Mouse (Mus musculus) testis, adult 2 months (tissue): Measurements from ENCODE around the gene Cxcl2.

ENCODE experiments used
- CTCF ChIP-seq: fragments of 200-500 bp; IDR thresholded peaks from 2 replicates; pipeline ENCODE4 v1.5.1; 2012; ENCODE audit warnings: low read depth, mild to moderate bottlenecking, inconsistent platforms, low read length, moderate library complexity; ENCODE audit not compliant: control insufficient read depth, insufficient read depth, insufficient replicate concordance
- POLR2A ChIP-seq: fragments of 200-500 bp; IDR thresholded peaks from 2 replicates; pipeline ENCODE4 v1.6.1; 2012; ENCODE audit warnings: low read depth, mild to moderate bottlenecking, inconsistent platforms, low read length, moderate library complexity; ENCODE audit not compliant: control insufficient read depth

DNA sequence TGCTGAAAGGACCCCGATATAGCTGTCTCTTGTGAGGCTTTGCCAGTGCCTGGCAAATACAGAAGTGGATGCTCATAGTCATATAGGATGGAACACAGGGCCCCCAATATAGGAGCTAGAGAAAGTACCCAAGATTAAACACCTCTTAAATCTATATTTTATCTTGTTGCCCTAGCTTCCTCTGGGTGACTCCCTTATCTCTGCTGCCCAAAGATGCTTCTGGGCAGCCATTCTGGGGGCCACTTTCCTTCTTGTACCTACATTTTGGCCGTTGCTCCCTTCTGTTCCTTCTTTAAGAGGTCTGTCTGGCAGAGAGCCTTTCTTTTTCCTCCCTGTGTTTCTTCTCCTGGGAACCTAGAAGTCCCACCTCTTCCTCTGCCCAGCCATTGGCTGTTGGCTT, 41.8 kb downstream of the Cxcl2 start:
- TF ChIP-seq POLR2A: no peak
- no peak for TF ChIP-seq CTCF
